In genomic region chr13:99384555-99385203, GRCm38 (mm10) we compare ENCODE assay signal across 15 mouse cellular contexts. TPM values are rescaled to one million over a fixed set of nuclear protein-coding genes. Genes with fewer than 3 reads are reported as not detected.
A peak's percentile ranks its signal among the peaks of the same experiment; 100 is the strongest.
DNase-seq lines count a peak whose midpoint lies in the region; ATAC-seq and TF ChIP-seq lines count a peak whose summit lies in the region.
"Had no signal": no experiment of that assay in that cellular context is flagged by ENCODE, and none has a peak within 500 bp of the region (broad histone marks: within the 10 kb centered on the region; RNA-seq: fewer than 3 reads in every experiment).

No protein-coding gene starts in this region.

- H3K79me2 ChIP-seq in heart, adult 2 months (replicated peaks; ENCODE audit: control insufficient read depth, insufficient read depth, low read length) = no peaks in the 10 kb centered on the region

- WGBS in heart, adult 2 months = 59% methylated on average over 7 of the region's 7 CpGs
- WGBS in midbrain, embryonic 13.5 days = 39% methylated on average over 7 of the region's 7 CpGs
- whole genome bisulfite sequencing in midbrain, postnatal 0 days = 52% methylated on average over 7 of the region's 7 CpGs
- WGBS in olfactory bulb, adult 2 months = 49% methylated on average over 7 of the region's 7 CpGs

- intact Hi-C loops in heart, adult 2 months (cut with DNase I) = loop anchor here (2.0 kb wide), 1 partner anchor 30 kb away; no protein-coding TSS in a partner anchor

- H3K27ac ChIP-seq in heart, adult 2 months = peak overlapping the region; percentile 60
- peak overlapping the region; percentile 17; the same call in 1 of the 2 replicates for H3K27ac ChIP-seq in midbrain, embryonic 13.5 days
- no peak overlapping the region for H3K27ac ChIP-seq in midbrain, postnatal 0 days (ENCODE audit: low read depth, low read length)
- H3K27ac ChIP-seq in embryonic fibroblast, embryonic 13.5 days (ENCODE audit: insufficient read depth, low read length) = peak overlapping the region; percentile 96
- H3K27ac ChIP-seq in olfactory bulb, adult 2 months (ENCODE audit: insufficient read depth, low read depth, low read length) = peak overlapping the region; percentile 70; the same call in 1 of the 2 replicates
- H3K27ac ChIP-seq: hindbrain, embryonic 10.5 days; kidney, embryonic 15.5 days; liver, embryonic 14.5 days; neural tube, embryonic 13.5 days had no signal

- no peak for ATAC-seq in midbrain, embryonic 13.5 days
- no peak for ATAC-seq in midbrain, postnatal 0 days (ENCODE audit: low FRiP score)
- no peak for ATAC-seq in frontal cortex, adult (ENCODE audit: low TSS enrichment)

- H3K4me2 ChIP-seq in midbrain, embryonic 13.5 days (replicated peaks) = no peak overlapping the region
- H3K4me2 ChIP-seq in midbrain, postnatal 0 days (ENCODE audit: low read depth, low read length, poor library complexity, severe bottlenecking) = no peak overlapping the region
- H3K4me2 ChIP-seq: kidney, embryonic 15.5 days; neural tube, embryonic 13.5 days had no signal

- TF ChIP-seq POLR2A in heart, adult 2 months (IDR thresholded peaks at IDR 0.05; ENCODE audit: insufficient read depth, low read depth, low read length) = no peak
- no peak for TF ChIP-seq POLR2A in embryonic fibroblast, embryonic 13.5 days (IDR thresholded peaks at IDR 0.05; ENCODE audit: low read depth, low read length)
- TF ChIP-seq POLR2A in olfactory bulb, adult 2 months (IDR thresholded peaks at IDR 0.05; ENCODE audit: insufficient read depth, low read depth, low read length) = no peak

- no peak for TF ChIP-seq CTCF in heart, adult 2 months (IDR thresholded peaks at IDR 0.05)
- TF ChIP-seq CTCF in midbrain, postnatal 0 days (IDR thresholded peaks at IDR 0.05) = no peak
- no peak for TF ChIP-seq CTCF in embryonic fibroblast, embryonic 13.5 days (IDR thresholded peaks at IDR 0.05; ENCODE audit: borderline replicate concordance, insufficient read depth, low read length)
- TF ChIP-seq CTCF in olfactory bulb, adult 2 months (IDR thresholded peaks at IDR 0.05; ENCODE audit: insufficient read depth, low read depth, low read length) = no peak

- H3K36me3 ChIP-seq in heart, adult 2 months (ENCODE audit: control insufficient read depth, insufficient read depth, low read length) = peaks cover 5% of the 10 kb centered on the region
- peaks cover 4% of the 10 kb centered on the region; the same call in 1 of the 2 replicates for H3K36me3 ChIP-seq in midbrain, embryonic 13.5 days
- H3K36me3 ChIP-seq in midbrain, postnatal 0 days (ENCODE audit: insufficient read depth, low read length) = no peaks in the 10 kb centered on the region; the same call in 1 of the 2 replicates
- H3K36me3 ChIP-seq: neural tube, embryonic 13.5 days had no signal

- no peak overlapping the region for H3K9ac ChIP-seq in heart, adult 2 months (ENCODE audit: low read depth, low read length)
- no peak overlapping the region for H3K9ac ChIP-seq in midbrain, embryonic 13.5 days (replicated peaks)
- H3K9ac ChIP-seq in midbrain, postnatal 0 days (replicated peaks; ENCODE audit: low read length, poor library complexity, severe bottlenecking) = no peak overlapping the region
- H3K9ac ChIP-seq: kidney, embryonic 15.5 days; liver, embryonic 14.5 days; neural tube, embryonic 13.5 days had no signal

- H3K27me3 ChIP-seq in heart, adult 2 months (ENCODE audit: control insufficient read depth, insufficient read depth, low read length) = no peaks in the 10 kb centered on the region
- H3K27me3 ChIP-seq in midbrain, embryonic 13.5 days = no peaks in the 10 kb centered on the region
- H3K27me3 ChIP-seq in midbrain, postnatal 0 days (ENCODE audit: insufficient read depth, low read length) = no peaks in the 10 kb centered on the region
- H3K27me3 ChIP-seq: CH12.LX; kidney, embryonic 15.5 days; megakaryocyte, embryonic 14.5 days; neural tube, embryonic 13.5 days had no signal

- no peak for DNase-seq in heart, adult 2 months
- no peak for DNase-seq in heart, postnatal 4 days
- no peak for DNase-seq in midbrain, postnatal 0 days (ENCODE audit: low spot score)
- DNase-seq in spleen, postnatal 14 days (ENCODE audit: low spot score in 2 of 2) = no peak
- DNase-seq: cerebellum, postnatal 14 days had no signal

- H3K4me1 ChIP-seq in heart, adult 2 months (ENCODE audit: control insufficient read depth, insufficient read depth, low read length) = peaks cover 14% of the 10 kb centered on the region
- peaks cover 21% of the 10 kb centered on the region for H3K4me1 ChIP-seq in midbrain, embryonic 13.5 days (replicated peaks)
- no peaks in the 10 kb centered on the region for H3K4me1 ChIP-seq in midbrain, postnatal 0 days (ENCODE audit: insufficient read depth, low read length)
- peaks cover 11% of the 10 kb centered on the region for H3K4me1 ChIP-seq in embryonic fibroblast, embryonic 13.5 days (ENCODE audit: control insufficient read depth, insufficient read depth, low read length)
- peaks cover 10% of the 10 kb centered on the region; the same call in 1 of the 2 replicates for H3K4me1 ChIP-seq in olfactory bulb, adult 2 months (ENCODE audit: control insufficient read depth, insufficient read depth, low read length)
- H3K4me1 ChIP-seq: hindbrain, embryonic 10.5 days; kidney, embryonic 15.5 days had no signal

- H3K9me3 ChIP-seq in midbrain, embryonic 13.5 days = no peaks in the 10 kb centered on the region
- no peaks in the 10 kb centered on the region for H3K9me3 ChIP-seq in midbrain, postnatal 0 days (ENCODE audit: low read length)
- H3K9me3 ChIP-seq: hindbrain, embryonic 10.5 days; kidney, embryonic 15.5 days; megakaryocyte, embryonic 14.5 days; neural tube, embryonic 13.5 days had no signal

- H3K4me3 ChIP-seq in heart, adult 2 months = no peak overlapping the region
- no peak overlapping the region for H3K4me3 ChIP-seq in midbrain, embryonic 13.5 days (replicated peaks)
- H3K4me3 ChIP-seq in midbrain, postnatal 0 days (ENCODE audit: low read depth, low read length) = no peak overlapping the region
- no peak overlapping the region for H3K4me3 ChIP-seq in embryonic fibroblast, embryonic 13.5 days (ENCODE audit: insufficient read depth, low read length)
- no peak overlapping the region for H3K4me3 ChIP-seq in olfactory bulb, adult 2 months (ENCODE audit: insufficient read depth, low read depth, low read length)
- H3K4me3 ChIP-seq: hindbrain, embryonic 10.5 days; kidney, embryonic 15.5 days; megakaryocyte, embryonic 14.5 days; neural tube, embryonic 13.5 days had no signal

- no peak for TF ChIP-seq EP300 in heart, adult 2 months (IDR thresholded peaks at IDR 0.05; ENCODE audit: insufficient read depth, low read depth, low read length)

RNA-seq across cellular contexts. Expression of gene Mrps27, which starts 40.1 kb away (rescaled TPM):
- 10 to 100 TPM; 40.8 to 48.0 TPM for total RNA-seq in heart, adult 2 months (2021)
- polyA plus RNA-seq in heart, adult 2 months (2012; rRNA removed) = 39.3 and 41.7 TPM in 2 replicates
- total RNA-seq in heart, postnatal 4 days (2021) = 10 to 100 TPM; 50.9 to 52.2 TPM
- 39.5 and 40.4 TPM in 2 replicates for polyA plus RNA-seq in midbrain, embryonic 13.5 days (2015; fragmentation: Nextera tagmentation; extraction: Ambion mirVana)
- 19.6 and 21.9 TPM in 2 replicates for total RNA-seq in midbrain, postnatal 0 days (2014; rRNA removed)
- 37.4 and 38.7 TPM in 2 replicates for polyA plus RNA-seq in midbrain, postnatal 0 days (2015; fragmentation: Nextera tagmentation; extraction: Ambion mirVana)
- 20.8 and 26.1 TPM in 2 replicates for polyA plus RNA-seq in embryonic fibroblast, embryonic 13.5 days (2011; ENCODE audit: insufficient read length, low read depth, missing spikeins)
- polyA plus RNA-seq in olfactory bulb, adult 2 months (2012; ENCODE audit: insufficient read depth, insufficient read length, low replicate concordance, missing spikeins) = not detected in 2 replicates

RNA-seq across cellular contexts. Expression of gene Ptcd2, which starts 40.2 kb away (rescaled TPM):
- total RNA-seq in heart, adult 2 months (2021) = 10 to 100 TPM; 49.6 to 51.2 TPM
- polyA plus RNA-seq in heart, adult 2 months (2012; rRNA removed) = 35.0 and 44.9 TPM in 2 replicates
- 10 to 100 TPM; 37.9 to 40.6 TPM for total RNA-seq in heart, postnatal 4 days (2021)
- polyA plus RNA-seq in midbrain, embryonic 13.5 days (2015; fragmentation: Nextera tagmentation; extraction: Ambion mirVana) = 50.2 and 52.8 TPM in 2 replicates
- 41.8 and 48.9 TPM in 2 replicates for total RNA-seq in midbrain, postnatal 0 days (2014; rRNA removed)
- 51.5 and 52.8 TPM in 2 replicates for polyA plus RNA-seq in midbrain, postnatal 0 days (2015; fragmentation: Nextera tagmentation; extraction: Ambion mirVana)
- polyA plus RNA-seq in embryonic fibroblast, embryonic 13.5 days (2011; ENCODE audit: insufficient read length, low read depth, missing spikeins) = 19.7 and 23.2 TPM in 2 replicates
- not detected in 2 replicates for polyA plus RNA-seq in olfactory bulb, adult 2 months (2012; ENCODE audit: insufficient read depth, insufficient read length, low replicate concordance, missing spikeins)

Comparison
In these comparisons a context has a peak if more than half of its experiments do, and no peak if none do; other contexts are left out.
1. RNA of gene Mrps27, which starts 40.1 kb away (polyA plus RNA-seq): 39.5 to 40.4 TPM in midbrain, embryonic 13.5 days, 39.3 to 41.7 TPM in heart, adult 2 months, 37.4 to 38.7 TPM in midbrain, postnatal 0 days and 20.8 to 26.1 TPM in embryonic fibroblast, embryonic 13.5 days; not detected in olfactory bulb, adult 2 months; every median in the first group is over 10 times any median in the second.
2. RNA of gene Ptcd2, which starts 40.2 kb away (polyA plus RNA-seq): 51.5 to 52.8 TPM in midbrain, postnatal 0 days, 50.2 to 52.8 TPM in midbrain, embryonic 13.5 days, 35.0 to 44.9 TPM in heart, adult 2 months and 19.7 to 23.2 TPM in embryonic fibroblast, embryonic 13.5 days; not detected in olfactory bulb, adult 2 months; every median in the first group is over 10 times any median in the second.